In genomic region chr5:23816681-23817080, GRCm38 (mm10) we compare ENCODE assay signal across 21 mouse cellular contexts. TPM values are rescaled to one million over a fixed set of nuclear protein-coding genes. Genes with fewer than 3 reads are reported as not detected.
DNase-seq lines count a peak whose midpoint lies in the region; ATAC-seq lines count a peak whose summit lies in the region.
"Had no signal": no experiment of that assay in that cellular context is flagged by ENCODE, and none has a peak within 500 bp of the region (broad histone marks: within the 10 kb centered on the region; RNA-seq: fewer than 3 reads in every experiment).

No protein-coding gene starts in this region.

- H3K4me3 ChIP-seq in heart, embryonic 11.5 days (ENCODE audit: low read depth, low read length): no peak overlapping the region
- no peak overlapping the region for H3K4me3 ChIP-seq in kidney, embryonic 15.5 days (replicated peaks)
- H3K4me3 ChIP-seq: embryonic facial prominence, embryonic 12.5 days; heart, embryonic 15.5 days; hindbrain, embryonic 12.5 days had no signal

- no peak overlapping the region for H3K9ac ChIP-seq in heart, embryonic 11.5 days (ENCODE audit: low read depth, low read length)
- no peak overlapping the region for H3K9ac ChIP-seq in kidney, embryonic 15.5 days
- H3K9ac ChIP-seq: embryonic facial prominence, embryonic 12.5 days; heart, embryonic 15.5 days; hindbrain, embryonic 12.5 days had no signal

- peaks cover 43% of the 10 kb centered on the region for H3K36me3 ChIP-seq in heart, embryonic 11.5 days (ENCODE audit: control insufficient read depth, insufficient read depth, low read length)
- H3K36me3 ChIP-seq in kidney, embryonic 15.5 days: peaks cover 75% of the 10 kb centered on the region

- H3K27me3 ChIP-seq in heart, embryonic 11.5 days (ENCODE audit: control insufficient read depth, insufficient read depth, low read length): no peaks in the 10 kb centered on the region
- H3K27me3 ChIP-seq in kidney, embryonic 15.5 days: no peaks in the 10 kb centered on the region
- H3K27me3 ChIP-seq: embryonic facial prominence, embryonic 12.5 days; heart, embryonic 15.5 days; hindbrain, embryonic 12.5 days had no signal

- intact Hi-C loops in gastrocnemius, postnatal 14 days (cut with DNase I; ENCODE audit: low total_unique reads): no loop called here
- intact Hi-C loops in heart, postnatal 14 days (cut with DNase I): no loop called here

- DNase-seq in gastrocnemius, postnatal 14 days: peak; percentile 7
- no peak for DNase-seq in gastrocnemius, adult 18-20 months (ENCODE audit: low spot score)
- peak; percentile 6 to 12 for DNase-seq in heart, postnatal 14 days
- peak; percentile 8 for DNase-seq in kidney, postnatal 14 days
- DNase-seq in brain, adult 2 months (ENCODE audit: low read depth, low spot score): peak; percentile 58
- DNase-seq: adrenal gland, adult 8-10 months; adrenal gland, postnatal 36 days; B cell, adult 2 months; cerebellum, adult 11 months; cerebellum, adult 8-10 months; cerebellum, postnatal 14 days; heart, postnatal 36 days had no signal

- H3K27ac ChIP-seq in heart, embryonic 11.5 days (ENCODE audit: low read depth, low read length): no peak overlapping the region
- no peak overlapping the region for H3K27ac ChIP-seq in kidney, embryonic 15.5 days
- H3K27ac ChIP-seq: embryonic facial prominence, embryonic 12.5 days; heart, embryonic 15.5 days; hindbrain, embryonic 12.5 days had no signal

- H3K4me2 ChIP-seq in heart, embryonic 11.5 days: no peak overlapping the region
- no peak overlapping the region for H3K4me2 ChIP-seq in kidney, embryonic 15.5 days
- H3K4me2 ChIP-seq: embryonic facial prominence, embryonic 12.5 days; heart, embryonic 15.5 days; hindbrain, embryonic 12.5 days had no signal

- WGBS in heart, embryonic 11.5 days (ENCODE audit: insufficient replicate concordance): 92% methylated on average over 15 of the region's 15 CpGs
- 86% methylated on average over 15 of the region's 15 CpGs for WGBS in kidney, embryonic 15.5 days

- H3K9me3 ChIP-seq in heart, embryonic 11.5 days (replicated peaks; ENCODE audit: control insufficient read depth, low read length): peaks cover 5% of the 10 kb centered on the region
- 0 out of 2 replicates have a peak, but pooled peaks cover 2% of the 10 kb centered on the region for H3K9me3 ChIP-seq in kidney, embryonic 15.5 days (replicated peaks)
- H3K9me3 ChIP-seq: embryonic facial prominence, embryonic 12.5 days; heart, embryonic 15.5 days had no signal

- no peak for ATAC-seq in heart, embryonic 11.5 days (replicated peaks; ENCODE audit: insufficient number of reproducible peaks, low FRiP score, low TSS enrichment)
- ATAC-seq in kidney, embryonic 15.5 days (replicated peaks; ENCODE audit: low FRiP score): no peak
- ATAC-seq: CD4-positive, CD25-positive, alpha-beta regulatory T cell, adult 4 months; forebrain, embryonic 16.5 days; hindbrain, embryonic 16.5 days; inflammation-experienced regulatory T-cells, adult 6 months had no signal

- no peaks in the 10 kb centered on the region for H3K4me1 ChIP-seq in heart, embryonic 11.5 days (ENCODE audit: control insufficient read depth, insufficient read depth, low read length)
- H3K4me1 ChIP-seq in kidney, embryonic 15.5 days: no peaks in the 10 kb centered on the region
- H3K4me1 ChIP-seq: embryonic facial prominence, embryonic 12.5 days; heart, embryonic 15.5 days; hindbrain, embryonic 12.5 days had no signal

RNA-seq across cellular contexts. Expression of gene Tomm7, which starts 27.3 kb away (rescaled TPM):
- total RNA-seq in gastrocnemius, postnatal 14 days (2021): 10 to 100 TPM; 48.3 to 51.0 TPM
- total RNA-seq in gastrocnemius, adult 18-20 months (2021): 10 to 100 TPM; 60.4 to 70.0 TPM
- 100 to 1,000 TPM in 1 of 2 experiments, 10 to 100 TPM in 1; 96.8 to 105 TPM for total RNA-seq in heart, postnatal 14 days (2021)
- polyA plus RNA-seq in heart, embryonic 11.5 days (2014; fragmentation: Nextera tagmentation; extraction: Ambion mirVana): 96.8 and 98.6 TPM in 2 replicates
- 123 and 131 TPM in 2 replicates for polyA plus RNA-seq in kidney, embryonic 15.5 days (2015; fragmentation: Nextera tagmentation; extraction: Ambion mirVana)

RNA-seq across cellular contexts. Expression of gene Rint1, which starts 29.2 kb away (rescaled TPM):
- total RNA-seq in gastrocnemius, postnatal 14 days (2021): 1 to 10 TPM; 7.1 to 8.0 TPM
- 1 to 10 TPM; 6.9 to 8.9 TPM for total RNA-seq in gastrocnemius, adult 18-20 months (2021)
- 10 to 100 TPM; 13.3 to 14.6 TPM for total RNA-seq in heart, postnatal 14 days (2021)
- polyA plus RNA-seq in heart, embryonic 11.5 days (2014; fragmentation: Nextera tagmentation; extraction: Ambion mirVana): 22.0 and 31.7 TPM in 2 replicates
- polyA plus RNA-seq in kidney, embryonic 15.5 days (2015; fragmentation: Nextera tagmentation; extraction: Ambion mirVana): 40.2 and 41.9 TPM in 2 replicates

RNA-seq across cellular contexts. Expression of gene Pus7, which starts 33.2 kb away (rescaled TPM):
- total RNA-seq in gastrocnemius, postnatal 14 days (2021): 10 to 100 TPM in 1 of 2 experiments, 1 to 10 TPM in 1; 8.8 to 13.0 TPM
- total RNA-seq in gastrocnemius, adult 18-20 months (2021): 10 to 100 TPM; 11.3 to 12.5 TPM
- total RNA-seq in heart, postnatal 14 days (2021): 10 to 100 TPM; 10.1 to 10.7 TPM
- polyA plus RNA-seq in heart, embryonic 11.5 days (2014; fragmentation: Nextera tagmentation; extraction: Ambion mirVana): 26.8 and 28.1 TPM in 2 replicates
- 33.5 and 34.0 TPM in 2 replicates for polyA plus RNA-seq in kidney, embryonic 15.5 days (2015; fragmentation: Nextera tagmentation; extraction: Ambion mirVana)
